Mouse (Mus musculus): ENCODE measurements around the gene Wdr83. TPM values are rescaled to one million over a fixed set of nuclear protein-coding genes. Genes with fewer than 3 reads are reported as not detected.
"Not testable (repeated sequence)": the region's sequence is repeated elsewhere in the genome, so short reads cannot be mapped to it uniquely, and the experiment has no call there.

Wdr83 gene
- 19.7 TPM in 1 of 2 replicates, not detected in the other for polyA plus RNA-seq (2012; ENCODE audit: insufficient read depth, low replicate concordance)

- peaks cover 40% of the 10 kb centered on the region for H3K36me3 ChIP-seq (replicated peaks; ENCODE audit: low read length)
- peaks cover 75% of the 10 kb centered on the region for H3K4me1 ChIP-seq
- TF ChIP-seq GATA1 (IDR thresholded peaks at IDR 0.05; ENCODE audit: borderline replicate concordance, low read length) = no peak
- no peak for TF ChIP-seq FLI1 (IDR thresholded peaks at IDR 0.05; ENCODE audit: low read length)
- H3K27me3 ChIP-seq (replicated peaks) = no peaks in the 10 kb centered on the region
- H3K4me3 ChIP-seq (replicated peaks) = peak within 1 kb of the TSS; percentile 99
- no peaks in the 10 kb centered on the region for H3K9me3 ChIP-seq
These were observed at the start of gene Wdr83 for GRCm38 (mm10) chr8:85081216-85081555. Gene Wdr83, minus strand, starts transcription at chr8:85081306.

- TF ChIP-seq GATA1 (IDR thresholded peaks at IDR 0.05; ENCODE audit: borderline replicate concordance, low read length) = no peak
- no peak for TF ChIP-seq FLI1 (IDR thresholded peaks at IDR 0.05; ENCODE audit: low read length)
- no peaks in the 10 kb centered on the region; the same call in 1 of the 2 replicates for H3K9me3 ChIP-seq
- peaks cover 20% of the 10 kb centered on the region for H3K27me3 ChIP-seq (replicated peaks)
- H3K36me3 ChIP-seq (replicated peaks; ENCODE audit: low read length) = no peaks in the 10 kb centered on the region
- no peak overlapping the region for H3K4me3 ChIP-seq (replicated peaks)
- peaks cover 5% of the 10 kb centered on the region for H3K4me1 ChIP-seq
These were observed 42.6 kb upstream of the Wdr83 start for GRCm38 (mm10) chr8:85123691-85124090.

GRCm38 (mm10) chr8:85122995-85123394 lies 41.9 kb upstream of the Wdr83 start, which contains the start of gene Zfp791:
Gene Zfp791, minus strand, starts transcription at chr8:85123095.
- Histone ChIP-seq H3K27me3 (replicated peaks) (peaks cover 23% of the 10 kb centered on the region), H3K36me3 (replicated peaks; ENCODE audit: low read length) (no peaks in the 10 kb centered on the region), H3K9me3 (no peaks in the 10 kb centered on the region; the same call in 1 of the 2 replicates), H3K4me1 (peaks cover 5% of the 10 kb centered on the region), H3K4me3 (replicated peaks) (no peak within 1 kb of the TSS)
- TF ChIP-seq FLI1 (IDR thresholded peaks at IDR 0.05; ENCODE audit: low read length) = no peak
- no peak for TF ChIP-seq GATA1 (IDR thresholded peaks at IDR 0.05; ENCODE audit: borderline replicate concordance, low read length)

GRCm38 (mm10) chr8:85120251-85120650 lies 39.1 kb upstream of the Wdr83 start:
- H3K36me3 ChIP-seq (replicated peaks; ENCODE audit: low read length); H3K4me3 ChIP-seq (replicated peaks); H3K9me3 ChIP-seq; H3K4me1 ChIP-seq: not testable (repeated sequence)
- peaks cover 26% of the 10 kb centered on the region for H3K27me3 ChIP-seq (replicated peaks)

- TF ChIP-seq GATA1 (IDR thresholded peaks at IDR 0.05; ENCODE audit: borderline replicate concordance, low read length) (no peak), FLI1 (IDR thresholded peaks at IDR 0.05; ENCODE audit: low read length) (no peak)
- peaks cover 25% of the 10 kb centered on the region for H3K27me3 ChIP-seq (replicated peaks)
- peaks cover 5% of the 10 kb centered on the region for H3K4me1 ChIP-seq
- H3K4me3 ChIP-seq (replicated peaks) = peak overlapping the region; percentile 81
- no peaks in the 10 kb centered on the region; the same call in 1 of the 2 replicates for H3K9me3 ChIP-seq
- H3K36me3 ChIP-seq (replicated peaks; ENCODE audit: low read length) = no peaks in the 10 kb centered on the region
These were observed 38.2 kb upstream of the Wdr83 start for GRCm38 (mm10) chr8:85119052-85119981.

GRCm38 (mm10) chr8:85116984-85117383 lies 35.9 kb upstream of the Wdr83 start:
- Histone ChIP-seq H3K9me3 (peaks cover 4% of the 10 kb centered on the region; the same call in 1 of the 2 replicates), H3K36me3 (replicated peaks; ENCODE audit: low read length) (no peaks in the 10 kb centered on the region), H3K4me3 (replicated peaks) (no peak overlapping the region), H3K27me3 (replicated peaks) (peaks cover 17% of the 10 kb centered on the region), H3K4me1 (peaks cover 5% of the 10 kb centered on the region)
- no peak for TF ChIP-seq GATA1 (IDR thresholded peaks at IDR 0.05; ENCODE audit: borderline replicate concordance, low read length)

- no peaks in the 10 kb centered on the region for H3K36me3 ChIP-seq (replicated peaks; ENCODE audit: low read length)
- TF ChIP-seq GATA1 (IDR thresholded peaks at IDR 0.05; ENCODE audit: borderline replicate concordance, low read length) = no peak
- TF ChIP-seq FLI1 (IDR thresholded peaks at IDR 0.05; ENCODE audit: low read length) = no peak
- H3K4me3 ChIP-seq (replicated peaks) = no peak overlapping the region
- H3K4me1 ChIP-seq = peaks cover 5% of the 10 kb centered on the region
- peaks cover 16% of the 10 kb centered on the region for H3K27me3 ChIP-seq (replicated peaks)
- H3K9me3 ChIP-seq = peaks cover 6% of the 10 kb centered on the region
These were observed 34.4 kb upstream of the Wdr83 start for GRCm38 (mm10) chr8:85115501-85115900.

GRCm38 (mm10) chr8:85113241-85113640 lies 32.1 kb upstream of the Wdr83 start:
- Histone ChIP-seq H3K4me1 (no peaks in the 10 kb centered on the region), H3K36me3 (replicated peaks; ENCODE audit: low read length) (no peaks in the 10 kb centered on the region), H3K4me3 (replicated peaks) (no peak overlapping the region), H3K27me3 (replicated peaks) (peaks cover 10% of the 10 kb centered on the region), H3K9me3 (peaks cover 17% of the 10 kb centered on the region)
- no peak for TF ChIP-seq FLI1 (IDR thresholded peaks at IDR 0.05; ENCODE audit: low read length)
- no peak for TF ChIP-seq GATA1 (IDR thresholded peaks at IDR 0.05; ENCODE audit: borderline replicate concordance, low read length)

GRCm38 (mm10) chr8:85100076-85100665 lies 19.1 kb upstream of the Wdr83 start:
- Histone ChIP-seq H3K36me3 (replicated peaks; ENCODE audit: low read length) (peaks cover 47% of the 10 kb centered on the region), H3K9me3 (peaks cover 16% of the 10 kb centered on the region; the same call in 1 of the 2 replicates), H3K27me3 (replicated peaks) (no peaks in the 10 kb centered on the region), H3K4me1 (peaks cover 13% of the 10 kb centered on the region), H3K4me3 (replicated peaks) (no peak overlapping the region)
- TF ChIP-seq FLI1 (IDR thresholded peaks at IDR 0.05; ENCODE audit: low read length) (no peak), GATA1 (IDR thresholded peaks at IDR 0.05; ENCODE audit: borderline replicate concordance, low read length) (no peak)

GRCm38 (mm10) chr8:85096850-85097249 lies 15.7 kb upstream of the Wdr83 start:
- Histone ChIP-seq H3K27me3 (replicated peaks) (no peaks in the 10 kb centered on the region), H3K4me1 (peaks cover 15% of the 10 kb centered on the region), H3K4me3 (replicated peaks) (no peak overlapping the region), H3K36me3 (replicated peaks; ENCODE audit: low read length) (peaks cover 80% of the 10 kb centered on the region), H3K9me3 (peaks cover 10% of the 10 kb centered on the region; the same call in 1 of the 2 replicates)
- TF ChIP-seq GATA1 (IDR thresholded peaks at IDR 0.05; ENCODE audit: borderline replicate concordance, low read length) = no peak
- TF ChIP-seq FLI1 (IDR thresholded peaks at IDR 0.05; ENCODE audit: low read length) = no peak

Data from megakaryocyte, embryonic 14.5 days (primary cell).